Mouse (Mus musculus) heart, adult 2 months (tissue): ENCODE measurements at regions not wholly inside any gene's neighbourhood (a gene's known extent, or its start where the extent isn't known, plus 50 kb on each side); places are given as distances from the start of the nearest gene placed in this dataset.

ENCODE experiments used
- DNase-seq, 2 experiments: peaks; one replicate each; pipeline ENCODE4 v3.0.0; 2021
- H3K27ac ChIP-seq: fragments of 200-600 bp; 2 replicates; pipeline ENCODE4 v1.8.1; 2022
- H3K27me3 ChIP-seq: fragments of 200-500 bp; 2 replicates; pipeline ENCODE4 v1.6.1; 2012; ENCODE audit warnings: mild to moderate bottlenecking, low read length, inconsistent platforms, mixed read lengths; ENCODE audit not compliant: control insufficient read depth, insufficient read depth
- H3K36me3 ChIP-seq: fragments of 200-500 bp; 2 replicates; pipeline ENCODE4 v1.6.1; 2012; ENCODE audit warnings: low read length, inconsistent platforms; ENCODE audit not compliant: control insufficient read depth, insufficient read depth
- H3K4me1 ChIP-seq: fragments of 200-500 bp; 2 replicates; pipeline ENCODE4 v1.6.1; 2011; ENCODE audit warnings: low read length; ENCODE audit not compliant: control insufficient read depth, insufficient read depth
- H3K4me3 ChIP-seq: fragments of 200-600 bp; 2 replicates; pipeline ENCODE4 v1.8.1; 2022
- H3K79me2 ChIP-seq: fragments of 200-500 bp; replicated peaks from 2 replicates; pipeline ENCODE4 v1.6.1; 2012; ENCODE audit warnings: mild to moderate bottlenecking, inconsistent platforms, low read length, moderate library complexity, mixed read lengths; ENCODE audit not compliant: control insufficient read depth, insufficient read depth
- H3K9ac ChIP-seq: fragments of 200-500 bp; 2 replicates; pipeline ENCODE4 v1.6.1; 2012; ENCODE audit warnings: low read depth, mild to moderate bottlenecking, control low read depth, inconsistent platforms, low read length, mixed read lengths
- CTCF ChIP-seq: fragments of 200-600 bp; IDR thresholded peaks from 2 replicates; pipeline ENCODE4 v1.8.1; 2022; ENCODE audit warnings: antibody characterized with exemption, mild to moderate bottlenecking, moderate library complexity
- EP300 ChIP-seq: fragments of 200-500 bp; IDR thresholded peaks from 2 replicates; pipeline ENCODE4 v1.6.1; 2011; ENCODE audit warnings: low read depth, low read length, control low read depth; ENCODE audit not compliant: insufficient read depth
- POLR2A ChIP-seq: fragments of 200-500 bp; IDR thresholded peaks from 2 replicates; pipeline ENCODE4 v1.6.1; 2011; ENCODE audit warnings: mild to moderate bottlenecking, low read depth, low read length, control low read depth; ENCODE audit not compliant: insufficient read depth
- WGBS: fragments of 180-500 bp; shearing (Covaris S2); methylation state at CpG from one replicate; pipeline ENCODE4 v1.1.7; 2018; 5-methylcytosine and 5-hydroxymethylcytosine counted together
- intact Hi-C: fragments of 180-260 bp; cut with DNase I; formaldehyde crosslinking; loops from one replicate; pipeline ENCODE4 v1.15.1; 2025

DNA sequence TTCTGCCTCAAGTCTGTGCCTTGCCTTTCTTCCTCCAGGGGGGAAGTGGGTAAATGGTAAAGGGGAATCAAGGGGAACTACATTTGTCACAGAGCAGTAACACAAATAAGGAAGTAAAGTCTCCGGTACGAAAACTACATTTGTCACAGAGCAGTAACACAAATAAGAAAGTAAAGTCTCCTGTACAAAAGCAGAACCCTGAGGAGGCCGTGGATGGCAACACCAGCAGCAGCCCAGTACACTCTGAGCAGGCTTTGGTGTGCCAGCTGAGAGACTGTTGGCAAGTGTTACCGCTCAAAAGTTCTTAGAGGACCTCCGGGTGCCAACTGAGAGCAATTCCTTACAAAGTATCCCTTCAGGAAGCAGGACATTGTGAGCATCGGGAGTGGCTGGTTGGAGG, 90.9 kb downstream of the Hes1 start:
- no peak for DNase-seq
- no peak overlapping the region for H3K4me3 ChIP-seq
- no peaks in the 10 kb centered on the region for H3K36me3 ChIP-seq
- peaks cover 4% of the 10 kb centered on the region; the same call in 1 of the 2 replicates for H3K27me3 ChIP-seq
- H3K9ac ChIP-seq: no peak overlapping the region
- 36% methylated on average over 6 of the region's 6 CpGs for WGBS
- no peak overlapping the region for H3K27ac ChIP-seq
- no peak for TF ChIP-seq POLR2A
- no peak for TF ChIP-seq EP300
- no peak for TF ChIP-seq CTCF
- intact Hi-C loops: no loop called here
- H3K79me2 ChIP-seq: no peaks in the 10 kb centered on the region
- H3K4me1 ChIP-seq: no peaks in the 10 kb centered on the region

DNA sequence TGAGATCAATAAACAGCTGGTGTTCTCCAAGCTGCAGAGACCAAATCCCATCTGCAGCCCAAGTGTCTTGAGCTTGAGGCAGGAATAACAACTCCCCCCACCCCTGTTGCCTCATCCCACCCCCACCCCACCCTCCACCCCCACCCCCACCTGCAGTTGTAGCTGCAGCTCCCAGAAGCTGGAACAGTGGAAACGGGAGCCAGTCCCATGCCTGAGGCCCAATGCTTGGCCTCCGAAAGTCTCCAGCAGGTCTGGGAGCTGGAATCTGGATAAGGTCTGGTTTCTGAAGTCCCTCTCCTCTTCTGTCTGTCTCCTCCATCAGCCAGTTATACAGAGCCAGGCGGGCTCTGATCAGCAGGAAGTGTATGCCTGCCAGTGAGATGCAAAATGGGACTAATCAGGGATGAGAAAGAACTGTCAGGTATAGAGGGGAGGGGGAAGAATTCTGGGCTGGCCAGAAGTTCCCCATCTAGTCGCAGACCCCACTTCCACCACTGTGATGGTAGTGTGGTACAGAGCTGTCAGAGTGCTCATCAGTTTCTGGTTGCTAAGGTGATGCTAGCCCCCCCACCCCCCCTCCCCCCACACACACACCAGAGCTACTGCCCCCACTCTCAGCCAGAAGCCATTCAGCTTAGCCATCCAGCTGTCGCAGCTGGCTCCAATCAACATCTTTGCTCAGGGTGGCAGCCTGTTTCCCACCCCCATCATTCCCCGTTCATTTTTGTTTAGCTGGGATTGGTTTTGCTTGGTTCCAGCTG, 91.5 kb downstream of the Hes1 start:
- intact Hi-C loops: no loop called here
- no peak for DNase-seq
- no peaks in the 10 kb centered on the region for H3K36me3 ChIP-seq
- no peaks in the 10 kb centered on the region for H3K4me1 ChIP-seq
- H3K27me3 ChIP-seq: peaks cover 4% of the 10 kb centered on the region; the same call in 1 of the 2 replicates
- H3K9ac ChIP-seq: no peak overlapping the region
- TF ChIP-seq EP300 (no peak), POLR2A (no peak), CTCF (no peak)
- H3K4me3 ChIP-seq: no peak overlapping the region
- 63% methylated on average over 6 of the region's 6 CpGs for WGBS
- H3K79me2 ChIP-seq: no peaks in the 10 kb centered on the region
- H3K27ac ChIP-seq: no peak overlapping the region

GRCm38 (mm10) chr16:30158184-30158583, 94.0 kb downstream of the Hes1 start:
- TF ChIP-seq EP300 (no peak), POLR2A (no peak), CTCF (no peak)
- Histone ChIP-seq H3K9ac (no peak overlapping the region), H3K4me3 (no peak overlapping the region), H3K27me3 (peaks cover 4% of the 10 kb centered on the region; the same call in 1 of the 2 replicates), H3K36me3 (no peaks in the 10 kb centered on the region), H3K27ac (no peak overlapping the region), H3K79me2 (no peaks in the 10 kb centered on the region), H3K4me1 (no peaks in the 10 kb centered on the region)
- intact Hi-C loops: no loop called here
- no peak for DNase-seq
- WGBS: 92% methylated on average over 9 of the region's 9 CpGs

- WGBS: 34% methylated on average over 2 of the region's 2 CpGs
- Histone ChIP-seq H3K4me1 (no peaks in the 10 kb centered on the region), H3K36me3 (no peaks in the 10 kb centered on the region), H3K27me3 (0 out of 2 replicates have a peak, but pooled peaks cover 2% of the 10 kb centered on the region), H3K27ac (no peak overlapping the region), H3K79me2 (no peaks in the 10 kb centered on the region), H3K4me3 (no peak overlapping the region), H3K9ac (no peak overlapping the region)
- intact Hi-C loops: no loop called here
- no peak for DNase-seq
- TF ChIP-seq CTCF (no peak), POLR2A (no peak), EP300 (no peak)
Observed at GRCm38 (mm10) chr16:30160399-30160798, 96.2 kb downstream of the Hes1 start.

DNA sequence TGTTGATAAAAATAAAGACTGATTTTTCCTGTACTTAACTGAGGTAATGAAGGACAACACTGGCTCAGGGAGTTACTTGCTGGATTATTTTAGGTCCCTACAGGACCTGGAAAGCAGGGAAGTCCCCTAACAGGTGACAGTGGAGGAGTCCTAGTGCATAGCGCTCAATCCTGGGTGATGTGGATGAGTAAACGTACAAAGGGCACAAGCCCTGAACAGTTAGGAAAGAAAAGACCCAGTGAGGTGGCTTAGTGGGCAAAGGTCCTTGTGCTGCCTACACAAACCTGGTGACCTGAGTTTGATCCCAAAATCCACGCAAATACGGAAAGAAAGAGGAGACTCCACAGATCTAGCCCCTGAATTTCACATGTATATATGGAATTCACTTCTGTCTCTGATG, 99.1 kb downstream of the Hes1 start:
- intact Hi-C loops: no loop called here
- Histone ChIP-seq H3K4me3 (no peak overlapping the region), H3K27ac (no peak overlapping the region)

GRCm38 (mm10) chr16:30165667-30166180, 101.5 kb downstream of the Hes1 start:
- intact Hi-C loops: no loop called here
- H3K27ac ChIP-seq: no peak overlapping the region

More for the DNA sequence above, 99.1 kb downstream of the Hes1 start:
- Histone ChIP-seq H3K79me2 (no peaks in the 10 kb centered on the region), H3K9ac (no peak overlapping the region), H3K27me3 (0 out of 2 replicates have a peak, but pooled peaks cover 2% of the 10 kb centered on the region), H3K4me1 (no peaks in the 10 kb centered on the region), H3K36me3 (no peaks in the 10 kb centered on the region)
- no peak for DNase-seq
- 89% methylated on average over 4 of the region's 4 CpGs for WGBS
- TF ChIP-seq POLR2A: no peak
- TF ChIP-seq CTCF: no peak
- no peak for TF ChIP-seq EP300

More at GRCm38 (mm10) chr16:30165667-30166180, 101.5 kb downstream of the Hes1 start:
- H3K36me3 ChIP-seq: no peaks in the 10 kb centered on the region
- no peaks in the 10 kb centered on the region for H3K79me2 ChIP-seq
- 61% methylated on average over 3 of the region's 3 CpGs for WGBS
- TF ChIP-seq CTCF (no peak), POLR2A (no peak), EP300 (no peak)
- H3K27me3 ChIP-seq: 0 out of 2 replicates have a peak, but pooled peaks cover 2% of the 10 kb centered on the region
- no peaks in the 10 kb centered on the region for H3K4me1 ChIP-seq
- no peak overlapping the region for H3K4me3 ChIP-seq
- DNase-seq: no peak
- H3K9ac ChIP-seq: no peak overlapping the region
